Mouse (Mus musculus): ENCODE measurements around the gene Dok3.

The Dok3 gene

GRCm38 (mm10) chr13:55500575-55500974 is 28.5 kb downstream of the Dok3 start:
- POLR2A ChIA-PET = interaction anchor here in 2 of 4 experiments (0.6 to 1.7 kb wide), 4 partner anchors 8 to 14 kb away, joined by 3 to 6 read pairs (median 3); no protein-coding TSS in a partner anchor
- CTCF ChIA-PET = interaction anchor here in 1 of 4 experiments (0.6 kb wide), 1 partner anchor 134 kb away, joined by 3 read pairs; the partner anchor contains the start of gene Ddx46

- ChIA-PET POLR2A (interaction anchor here in 3 of 4 experiments (0.6 to 3.0 kb wide), 4 partner anchors 10 to 54 kb away, joined by 3 to 15 read pairs (median 6); partner anchors contain the start of genes Dbn1 (in 1 of the 3) and Grk6 (in 1 of the 3)), CTCF (no interaction called here)
These were observed 30.2 kb downstream of the Dok3 start for GRCm38 (mm10) chr13:55498906-55499305.

GRCm38 (mm10) chr13:55496661-55497060 is 32.4 kb downstream of the Dok3 start:
- CTCF ChIA-PET = interaction anchor here in 1 of 4 experiments (0.6 to 0.7 kb wide), 2 partner anchors 64 to 75 kb away, joined by 3 to 6 read pairs; no protein-coding TSS in a partner anchor
- POLR2A ChIA-PET = interaction anchor here in 1 of 4 experiments (1.0 to 1.1 kb wide), 2 partner anchors 14 to 16 kb away, joined by 4 to 5 read pairs; no protein-coding TSS in a partner anchor

DNA sequence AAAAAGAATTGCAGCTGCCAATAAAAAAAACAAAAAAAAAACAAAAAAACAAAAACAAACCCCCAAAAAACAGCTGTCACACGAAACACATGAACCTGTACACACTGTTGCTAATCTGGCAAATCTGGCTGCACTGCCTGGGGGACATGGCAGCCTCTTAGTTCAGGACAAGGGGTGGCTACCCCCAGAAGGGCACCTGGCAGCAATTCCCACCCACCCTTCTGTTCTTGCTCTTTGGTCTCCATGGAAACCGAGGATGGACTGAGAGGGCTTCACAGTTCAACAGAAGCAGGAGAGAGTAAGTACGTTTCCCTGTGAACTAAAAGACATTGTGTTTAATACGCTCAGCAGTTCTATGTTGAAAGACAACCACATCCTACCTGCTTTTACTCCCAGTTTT is 33.4 kb downstream of the Dok3 start:
- ChIA-PET POLR2A (interaction anchor here in 3 of 4 experiments (0.6 to 1.7 kb wide), 8 partner anchors 19 to 1037 kb away, joined by 3 to 6 read pairs (median 3); no protein-coding TSS in a partner anchor), CTCF (interaction anchor here in 3 of 4 experiments (0.6 to 0.7 kb wide), 4 partner anchors 27 to 354 kb away, joined by 3 to 5 read pairs (median 4); no protein-coding TSS in a partner anchor)

DNA sequence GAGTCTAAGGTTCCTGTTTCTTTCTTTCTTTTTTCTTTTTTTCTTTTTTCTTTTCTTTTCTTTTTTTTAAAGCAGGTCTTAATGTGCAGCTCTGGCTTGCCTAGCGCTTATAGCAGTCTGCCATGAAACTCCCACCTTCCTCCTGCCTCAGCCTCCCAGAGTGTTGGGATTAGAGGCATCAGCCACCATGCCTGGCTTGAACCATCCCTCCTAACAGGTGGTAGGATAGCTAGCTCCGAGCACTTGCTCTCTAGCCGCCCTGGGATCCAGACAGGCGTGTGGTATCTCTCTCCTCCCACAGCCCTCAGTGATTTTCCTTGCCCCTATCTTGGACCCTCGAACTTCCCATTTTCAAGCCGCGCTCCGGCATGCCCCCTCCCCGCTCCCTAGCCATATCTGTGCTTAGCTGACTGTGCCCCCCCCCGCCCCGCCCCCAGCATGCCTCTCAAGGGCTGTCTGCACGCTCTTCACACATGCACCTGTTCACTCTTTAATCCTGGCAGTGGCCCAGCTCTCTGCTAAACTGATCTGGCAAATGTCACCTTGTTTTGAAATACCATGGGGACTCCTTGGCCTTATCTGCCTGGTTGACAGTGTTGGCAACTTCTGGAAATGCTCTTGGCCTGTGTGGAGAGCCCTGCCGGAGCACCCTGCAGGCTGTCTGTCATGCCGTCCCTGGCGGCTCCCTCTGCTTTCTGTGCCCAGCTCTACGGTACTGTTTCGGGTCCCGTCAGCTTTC is 34.0 kb downstream of the Dok3 start:
- CTCF ChIA-PET = interaction anchor here in 1 of 4 experiments (0.6 to 0.7 kb wide), 2 partner anchors 51 to 354 kb away, joined by 4 to 5 read pairs; no protein-coding TSS in a partner anchor
- POLR2A ChIA-PET = interaction anchor here in 2 of 4 experiments (0.6 to 1.7 kb wide), 9 partner anchors 20 to 734 kb away, joined by 3 to 6 read pairs (median 3); partner anchors contain the start of gene Grk6 (in 2 of the 2)

- CTCF ChIA-PET = interaction anchor here in 2 of 4 experiments (0.7 to 1.1 kb wide), 2 partner anchors 73 to 76 kb away, joined by 3 to 4 read pairs; no protein-coding TSS in a partner anchor
- POLR2A ChIA-PET = interaction anchor here in 3 of 4 experiments (0.6 to 1.7 kb wide), 6 partner anchors 20 to 84 kb away, joined by 3 to 6 read pairs (median 3); partner anchors contain the start of gene Grk6 (in 2 of the 3)
These were observed 34.8 kb downstream of the Dok3 start for GRCm38 (mm10) chr13:55494257-55494656.

- ChIA-PET POLR2A (interaction anchor here in 3 of 4 experiments (0.6 to 3.2 kb wide), 8 partner anchors 9 to 82 kb away, joined by 3 to 15 read pairs (median 4); partner anchors contain the start of gene Ddx41 (in 1 of the 3)), CTCF (interaction anchor here in 2 of 4 experiments (1.3 to 2.6 kb wide), 4 partner anchors 15 to 70 kb away, joined by 3 to 9 read pairs (median 3); no protein-coding TSS in a partner anchor)
These were observed 41.3 kb downstream of the Dok3 start, which contains the start of gene Dbn1 for GRCm38 (mm10) chr13:55487578-55488498. Dbn1 (minus strand) TSS chr13:55488111.

- ChIA-PET CTCF (interaction anchor here in 2 of 4 experiments (0.5 to 1.4 kb wide), 3 partner anchors 24 to 69 kb away, joined by 3 to 4 read pairs (median 3); no protein-coding TSS in a partner anchor), POLR2A (interaction anchor here in 2 of 4 experiments (0.8 to 1.5 kb wide), 4 partner anchors 22 to 159 kb away, joined by 3 to 5 read pairs (median 3); no protein-coding TSS in a partner anchor)
These were observed 42.0 kb downstream of the Dok3 start for GRCm38 (mm10) chr13:55486916-55487577.

DNA sequence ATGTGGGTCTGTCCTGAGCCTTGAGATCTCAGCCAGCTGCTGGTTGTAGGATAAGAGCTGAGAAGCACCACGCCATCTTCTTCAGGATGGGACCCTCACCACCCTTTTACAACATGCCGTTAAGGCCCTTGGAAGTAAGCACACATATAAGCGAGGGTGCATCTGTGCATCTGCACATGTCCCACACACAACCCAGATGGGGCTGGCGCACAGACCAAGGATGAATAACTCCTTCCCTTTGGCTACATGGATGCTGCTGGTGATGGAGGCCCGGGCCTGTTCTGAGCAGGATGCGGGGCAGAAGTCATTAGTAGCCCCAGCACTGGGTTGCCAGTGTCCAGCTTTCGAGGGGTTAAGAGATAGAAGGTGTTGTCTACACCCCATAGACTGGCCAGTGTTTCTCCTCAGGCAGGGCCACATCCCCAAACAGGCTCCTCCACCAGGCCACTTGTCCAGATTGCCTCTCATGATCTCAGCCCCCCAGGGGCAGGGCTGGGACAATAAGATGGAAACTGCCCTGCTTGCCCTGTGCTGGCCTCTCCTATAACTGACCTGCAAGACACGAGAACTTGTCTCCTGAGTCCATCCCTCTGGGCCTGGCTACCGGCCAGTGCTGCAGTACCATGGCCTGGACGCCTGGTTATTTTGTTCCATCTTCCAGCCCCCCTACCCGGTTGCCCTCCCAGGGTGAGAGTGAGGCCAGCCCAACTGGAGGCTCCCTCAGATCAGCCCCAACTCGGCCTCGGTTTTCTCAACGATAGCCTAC is 42.9 kb downstream of the Dok3 start:
- CTCF ChIA-PET = interaction anchor here in 1 of 4 experiments (1.0 to 1.3 kb wide), 2 partner anchors 15 to 69 kb away, joined by 3 read pairs; no protein-coding TSS in a partner anchor
- POLR2A ChIA-PET = interaction anchor here in 2 of 4 experiments (0.8 to 1.0 kb wide), 3 partner anchors 36 to 158 kb away, joined by 3 read pairs; no protein-coding TSS in a partner anchor

- POLR2A ChIA-PET = no interaction called here
- CTCF ChIA-PET = interaction anchor here in 1 of 4 experiments (0.5 to 1.3 kb wide), 2 partner anchors 53 to 242 kb away, joined by 3 to 4 read pairs; partner anchors contain the start of gene Ddx41
These were observed 44.5 kb downstream of the Dok3 start for GRCm38 (mm10) chr13:55484520-55485088.

- ChIA-PET POLR2A (interaction anchor here in 2 of 4 experiments (0.7 to 1.5 kb wide), 6 partner anchors 38 to 726 kb away, joined by 3 to 4 read pairs (median 4); no protein-coding TSS in a partner anchor), CTCF (interaction anchor here (0.5 to 1.3 kb wide), 7 partner anchors 11 to 683 kb away, joined by 3 to 11 read pairs (median 4); partner anchors contain the start of gene Ddx41 (in 1 of the 4))
These were observed 45.5 kb downstream of the Dok3 start for GRCm38 (mm10) chr13:55483593-55483992.

DNA sequence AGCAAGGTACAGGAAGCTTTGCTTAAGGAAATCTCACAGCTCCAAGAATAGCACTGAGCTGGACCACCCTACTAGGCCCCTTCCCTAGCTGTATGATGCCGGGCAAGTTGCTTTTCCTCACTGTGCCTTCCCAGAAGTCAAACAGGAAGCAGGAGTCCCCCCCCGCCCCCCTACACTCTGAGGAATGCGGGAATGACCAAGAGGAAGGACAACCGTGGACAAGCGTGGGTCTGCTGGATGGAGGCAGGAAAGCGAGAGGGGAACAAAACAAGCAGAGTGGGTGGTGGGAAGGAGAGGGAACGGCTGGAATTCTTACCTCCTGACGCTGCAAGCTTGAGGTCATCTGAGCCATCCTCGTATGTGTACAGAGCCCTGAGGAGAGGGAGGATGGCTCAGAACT is 46.0 kb downstream of the Dok3 start:
- POLR2A ChIA-PET = interaction anchor here in 2 of 4 experiments (0.7 to 1.5 kb wide), 6 partner anchors 38 to 727 kb away, joined by 3 to 4 read pairs (median 4); no protein-coding TSS in a partner anchor
- CTCF ChIA-PET = interaction anchor here in 3 of 4 experiments (0.5 to 1.6 kb wide), 7 partner anchors 10 to 684 kb away, joined by 3 to 11 read pairs (median 4); no protein-coding TSS in a partner anchor

- CTCF ChIA-PET = interaction anchor here in 2 of 4 experiments (0.8 to 1.6 kb wide), 4 partner anchors 10 to 62 kb away, joined by 3 to 7 read pairs (median 4); no protein-coding TSS in a partner anchor
- POLR2A ChIA-PET = interaction anchor here in 1 of 4 experiments (1.2 to 1.5 kb wide), 4 partner anchors 39 to 75 kb away, joined by 3 to 4 read pairs (median 4); no protein-coding TSS in a partner anchor
These were observed 46.6 kb downstream of the Dok3 start for GRCm38 (mm10) chr13:55482542-55482941.

GRCm38 (mm10) chr13:55479929-55480328 is 49.2 kb downstream of the Dok3 start:
- ChIA-PET POLR2A (interaction anchor here in 1 of 4 experiments (0.9 kb wide), 2 partner anchors 37 to 116 kb away, joined by 3 to 5 read pairs; no protein-coding TSS in a partner anchor), CTCF (interaction anchor here in 2 of 4 experiments (0.6 to 0.8 kb wide), 2 partner anchors 57 to 63 kb away, joined by 3 to 11 read pairs; partner anchors contain the start of gene Ddx41 (in 1 of the 2))

DNA sequence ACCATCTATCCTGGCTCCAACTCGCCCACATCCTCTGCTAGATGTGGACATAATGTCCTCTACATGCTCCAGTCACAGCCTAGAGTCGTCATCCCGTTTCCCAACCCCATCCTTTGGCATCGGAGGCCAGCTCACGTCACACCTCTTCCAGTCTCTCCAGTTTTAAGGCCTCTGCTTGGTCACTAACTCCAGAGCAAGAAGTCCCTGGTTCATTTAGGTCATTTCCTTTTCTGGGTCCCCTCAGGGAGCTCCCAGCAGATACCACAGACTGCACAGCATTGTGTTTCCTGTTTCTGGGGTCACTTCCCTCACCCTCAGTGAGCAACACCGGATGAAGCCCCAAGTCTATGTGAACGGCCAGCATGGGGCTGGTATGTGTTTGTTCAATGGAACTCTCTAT is 50.1 kb downstream of the Dok3 start:
- CTCF ChIA-PET = interaction anchor here (0.6 to 1.7 kb wide), 8 partner anchors 10 to 1189 kb away, joined by 3 to 10 read pairs (median 3); partner anchors contain the start of gene Ddx41 (in 1 of the 4)
- POLR2A ChIA-PET = interaction anchor here in 2 of 4 experiments (0.5 to 1.3 kb wide), 9 partner anchors 9 to 296 kb away, joined by 3 to 6 read pairs (median 3); partner anchors contain the start of gene Prr7 (in 1 of the 2)
